Mouse (Mus musculus) kidney, embryonic 16.5 days (tissue): ENCODE data around the gene Opn1sw. TPM values are rescaled to one million over a fixed set of nuclear protein-coding genes. Genes with fewer than 3 reads are reported as not detected.

ENCODE experiments used
- ATAC-seq: fragments of 200-750 bp; cut with Nextera tagmentation; 2 replicates; pipeline ENCODE4 v1.8.0; 2017; ENCODE audit warnings: moderate TSS enrichment; ENCODE audit not compliant: low FRiP score, low TSS enrichment
- H3K27ac ChIP-seq: fragments of 300-500 bp; sonication (generic); 2 replicates; pipeline ENCODE4 v1.5.1; 2014; ENCODE audit warnings: low read length
- H3K27me3 ChIP-seq: fragments of 300-500 bp; sonication (generic); 2 replicates; pipeline ENCODE4 v1.6.1; 2014; ENCODE audit warnings: low read length, control low read depth, mixed read lengths; ENCODE audit not compliant: insufficient read depth
- H3K36me3 ChIP-seq: fragments of 300-500 bp; sonication (generic); 2 replicates; pipeline ENCODE4 v1.6.1; 2014; ENCODE audit warnings: low read length, control low read depth, mixed read lengths; ENCODE audit not compliant: insufficient read depth
- H3K4me1 ChIP-seq: fragments of 300-500 bp; sonication (generic); 2 replicates; pipeline ENCODE4 v1.6.1; 2014; ENCODE audit warnings: low read length, control low read depth, mixed read lengths; ENCODE audit not compliant: insufficient read depth
- H3K4me2 ChIP-seq: fragments of 300-500 bp; sonication (generic); replicated peaks from 2 replicates; pipeline ENCODE4 v1.6.1; 2014; ENCODE audit warnings: low read depth, low read length
- H3K4me3 ChIP-seq: fragments of 300-500 bp; sonication (generic); 2 replicates; pipeline ENCODE4 v1.5.1; 2014; ENCODE audit warnings: mild to moderate bottlenecking, low read length
- H3K9ac ChIP-seq: fragments of 300-500 bp; sonication (generic); replicated peaks from 2 replicates; pipeline ENCODE4 v1.6.1; 2014; ENCODE audit warnings: low read length
- H3K9me3 ChIP-seq: fragments of 300-500 bp; sonication (generic); 2 replicates; pipeline ENCODE4 v1.6.1; 2016; ENCODE audit warnings: low read length, control low read depth
- WGBS: fragments of 180-500 bp; shearing (Covaris S2); extraction: QIAGEN DNeasy Blood & Tissue Kit; methylation state at CpG from one replicate; pipeline ENCODE4 v1.1.7; 2014; 5-methylcytosine and 5-hydroxymethylcytosine counted together
- polyA plus RNA-seq: library from polyadenylated mRNA; unstranded; fragments of >200 nt; fragmentation: Nextera tagmentation; extraction: Ambion mirVana; gene quantifications from 2 replicates; pipeline ENCODE4 v1.2.1, GENCODE M21; 2015

Opn1sw gene
- polyA plus RNA-seq, 1 experiment from 2014 or later, result 0.79 TPM

DNA sequence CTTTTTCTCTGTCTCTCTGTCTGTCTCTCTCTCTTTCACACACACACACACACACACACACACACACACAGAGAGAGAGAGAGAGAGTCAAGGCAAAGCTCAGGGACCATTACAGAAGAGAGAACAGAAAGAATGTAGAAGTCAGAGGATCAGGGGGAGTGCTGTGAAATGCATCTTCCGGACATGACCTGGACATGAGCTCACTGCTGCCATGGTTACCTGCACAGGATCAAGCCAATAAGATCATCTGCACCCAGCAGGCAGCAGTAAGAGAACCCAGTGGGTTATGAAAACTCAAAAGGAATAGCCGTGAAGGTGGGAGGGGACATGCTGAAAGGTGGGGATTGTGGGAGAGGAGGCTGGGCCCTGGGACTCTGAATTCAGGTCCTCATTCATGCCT lies 5.8 kb downstream of the Opn1sw start:
- H3K4me2 ChIP-seq, result no peak overlapping the region
- H3K27ac ChIP-seq, result no peak overlapping the region
- 43% methylated on average over 2 of the region's 2 CpGs for WGBS
- H3K27me3 ChIP-seq, result no peaks in the 10 kb centered on the region
- H3K9ac ChIP-seq, result no peak overlapping the region
- peaks cover 6% of the 10 kb centered on the region for H3K36me3 ChIP-seq
- no peak overlapping the region for H3K4me3 ChIP-seq
- H3K9me3 ChIP-seq, result no peaks in the 10 kb centered on the region
- peaks cover under 1% of the 10 kb centered on the region; the same call in 1 of the 2 replicates for H3K4me1 ChIP-seq
- no peak for ATAC-seq

DNA sequence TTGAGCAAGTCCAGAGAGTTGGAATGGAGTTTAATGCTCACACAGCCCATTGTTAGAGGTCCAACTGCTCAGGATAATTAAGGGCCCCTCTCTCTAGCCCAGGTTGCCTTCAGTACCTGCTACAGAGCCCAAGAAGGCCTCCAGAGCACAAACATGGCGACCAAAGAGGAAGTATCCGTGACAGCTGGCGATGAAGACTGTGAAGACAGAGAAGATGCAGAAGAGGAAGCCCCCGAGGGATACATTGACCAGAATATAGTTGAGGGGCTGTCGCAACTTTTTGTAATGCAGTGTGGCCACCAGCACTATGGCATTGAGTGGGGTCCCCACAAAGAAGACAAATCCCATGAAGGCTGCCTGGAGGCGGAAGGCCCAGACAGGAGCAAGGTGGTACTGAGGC lies 8.3 kb downstream of the Opn1sw start:
- Histone ChIP-seq H3K4me3 (no peak overlapping the region), H3K27ac (no peak overlapping the region), H3K9ac (no peak overlapping the region), H3K9me3 (no peaks in the 10 kb centered on the region), H3K27me3 (no peaks in the 10 kb centered on the region), H3K4me1 (no peaks in the 10 kb centered on the region), H3K36me3 (peaks cover 26% of the 10 kb centered on the region), H3K4me2 (no peak overlapping the region)
- no peak for ATAC-seq
- WGBS, result 96% methylated on average over 6 of the region's 6 CpGs

DNA sequence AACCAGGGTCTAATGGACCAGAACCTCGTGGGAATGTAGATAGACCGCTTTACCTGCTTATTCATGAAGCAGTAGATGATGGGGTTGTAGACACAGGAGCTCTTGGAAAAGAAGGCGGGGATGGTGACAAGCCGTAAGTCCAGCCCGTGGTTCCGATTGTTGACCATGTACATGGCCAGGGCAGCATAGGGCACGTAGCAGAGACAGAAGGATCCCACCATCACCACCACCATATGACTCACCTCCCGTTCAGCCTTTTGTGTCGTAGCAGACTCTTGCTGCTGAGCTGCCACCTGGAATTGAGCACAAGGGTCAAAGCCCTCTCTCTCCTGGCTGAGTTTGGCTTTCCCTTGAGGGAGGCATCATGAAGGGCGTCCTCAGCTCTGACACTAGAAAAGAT lies 9.6 kb downstream of the Opn1sw start:
- 88% methylated on average over 10 of the region's 10 CpGs for WGBS
- H3K36me3 ChIP-seq, result peaks cover 35% of the 10 kb centered on the region
- no peak for ATAC-seq

GRCm38 (mm10) chr6:29377386-29377785 lies 10.9 kb downstream of the Opn1sw start:
- Histone ChIP-seq H3K4me3 (no peak overlapping the region), H3K9ac (no peak overlapping the region), H3K9me3 (no peaks in the 10 kb centered on the region), H3K36me3 (peaks cover 47% of the 10 kb centered on the region), H3K4me2 (no peak overlapping the region), H3K4me1 (no peaks in the 10 kb centered on the region), H3K27me3 (no peaks in the 10 kb centered on the region), H3K27ac (no peak overlapping the region)
- ATAC-seq, result no peak
- 91% methylated on average over 4 of the region's 4 CpGs for WGBS

More for the DNA sequence above, 9.6 kb downstream of the Opn1sw start:
- Histone ChIP-seq H3K4me1 (no peaks in the 10 kb centered on the region), H3K4me3 (no peak overlapping the region), H3K27ac (no peak overlapping the region), H3K27me3 (no peaks in the 10 kb centered on the region), H3K9ac (no peak overlapping the region), H3K4me2 (no peak overlapping the region), H3K9me3 (no peaks in the 10 kb centered on the region)

DNA sequence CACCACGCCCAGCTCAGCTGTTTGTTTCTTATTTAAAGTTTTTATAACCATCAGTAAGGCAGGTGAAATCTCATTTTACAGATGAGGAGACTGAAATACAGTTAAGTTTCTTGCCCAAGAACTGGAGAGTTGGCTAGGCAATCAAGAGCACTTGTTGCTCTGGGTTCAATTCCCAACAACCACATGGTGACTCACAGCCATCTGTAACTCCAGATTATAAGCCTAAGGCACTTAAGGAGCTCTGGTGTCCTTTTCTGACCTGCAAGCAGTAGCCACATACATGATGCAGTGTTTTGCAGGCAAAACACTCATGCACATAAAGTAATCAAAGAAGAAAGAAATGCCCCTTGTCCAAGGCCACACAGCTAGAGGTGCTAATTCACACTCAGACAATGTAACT lies 23.0 kb downstream of the Opn1sw start:
- Histone ChIP-seq H3K9me3 (no peaks in the 10 kb centered on the region), H3K4me2 (no peak overlapping the region), H3K27me3 (no peaks in the 10 kb centered on the region), H3K36me3 (peaks cover 44% of the 10 kb centered on the region), H3K4me3 (no peak overlapping the region), H3K27ac (no peak overlapping the region), H3K4me1 (no peaks in the 10 kb centered on the region), H3K9ac (no peak overlapping the region)
- ATAC-seq, result no peak
- WGBS, result 96% methylated on average over 1 of the region's 1 CpGs

GRCm38 (mm10) chr6:29363129-29363515 lies 25.1 kb downstream of the Opn1sw start:
- Histone ChIP-seq H3K4me1 (no peaks in the 10 kb centered on the region), H3K4me2 (no peak overlapping the region), H3K9me3 (no peaks in the 10 kb centered on the region), H3K36me3 (peaks cover 46% of the 10 kb centered on the region), H3K27ac (no peak overlapping the region), H3K9ac (no peak overlapping the region), H3K4me3 (no peak overlapping the region), H3K27me3 (no peaks in the 10 kb centered on the region)
- 85% methylated on average over 3 of the region's 3 CpGs for WGBS
- ATAC-seq, result no peak

GRCm38 (mm10) chr6:29362246-29363128 lies 25.8 kb downstream of the Opn1sw start:
- ATAC-seq, result no peak
- WGBS, result 77% methylated on average over 7 of the region's 7 CpGs
- no peaks in the 10 kb centered on the region for H3K4me1 ChIP-seq
- no peak overlapping the region for H3K4me3 ChIP-seq
- no peak overlapping the region for H3K9ac ChIP-seq
- H3K4me2 ChIP-seq, result no peak overlapping the region
- peaks cover 45% of the 10 kb centered on the region for H3K36me3 ChIP-seq
- H3K27me3 ChIP-seq, result no peaks in the 10 kb centered on the region
- no peaks in the 10 kb centered on the region for H3K9me3 ChIP-seq
- no peak overlapping the region for H3K27ac ChIP-seq

GRCm38 (mm10) chr6:29360211-29360610 lies 28.1 kb downstream of the Opn1sw start:
- Histone ChIP-seq H3K36me3 (peaks cover 34% of the 10 kb centered on the region), H3K27ac (no peak overlapping the region), H3K9ac (no peak overlapping the region), H3K4me2 (no peak overlapping the region), H3K4me1 (no peaks in the 10 kb centered on the region), H3K4me3 (no peak overlapping the region), H3K27me3 (no peaks in the 10 kb centered on the region), H3K9me3 (no peaks in the 10 kb centered on the region)
- 85% methylated on average over 6 of the region's 6 CpGs for WGBS
- no peak for ATAC-seq

GRCm38 (mm10) chr6:29359386-29359785 lies 28.9 kb downstream of the Opn1sw start:
- Histone ChIP-seq H3K4me1 (no peaks in the 10 kb centered on the region), H3K27me3 (no peaks in the 10 kb centered on the region), H3K4me3 (no peak overlapping the region), H3K9ac (no peak overlapping the region), H3K9me3 (no peaks in the 10 kb centered on the region), H3K27ac (no peak overlapping the region), H3K36me3 (peaks cover 32% of the 10 kb centered on the region), H3K4me2 (no peak overlapping the region)
- no peak for ATAC-seq
- WGBS, result 95% methylated on average over 3 of the region's 3 CpGs

GRCm38 (mm10) chr6:29352816-29353215 lies 35.5 kb downstream of the Opn1sw start:
- peaks cover 12% of the 10 kb centered on the region for H3K36me3 ChIP-seq
- no peak overlapping the region for H3K4me2 ChIP-seq
- no peaks in the 10 kb centered on the region for H3K9me3 ChIP-seq
- WGBS, result 69% methylated on average over 5 of the region's 5 CpGs
- no peak overlapping the region for H3K4me3 ChIP-seq
- no peaks in the 10 kb centered on the region for H3K27me3 ChIP-seq
- no peak for ATAC-seq
- peaks cover 16% of the 10 kb centered on the region for H3K4me1 ChIP-seq
- H3K27ac ChIP-seq, result no peak overlapping the region
- no peak overlapping the region for H3K9ac ChIP-seq
